Mouse (Mus musculus): ENCODE data around the gene 1700016D06Rik. TPM values are rescaled to one million over a fixed set of nuclear protein-coding genes. Genes with fewer than 3 reads are reported as not detected.

1700016D06Rik gene
- polyA plus RNA-seq (2014; fragmentation: Illumina TruSeq; extraction: RNeasy Lipid Tissue Mini Kit (QIAGEN cat#74804); ENCODE audit: low read depth, low replicate concordance), result 2.2 TPM

DNA sequence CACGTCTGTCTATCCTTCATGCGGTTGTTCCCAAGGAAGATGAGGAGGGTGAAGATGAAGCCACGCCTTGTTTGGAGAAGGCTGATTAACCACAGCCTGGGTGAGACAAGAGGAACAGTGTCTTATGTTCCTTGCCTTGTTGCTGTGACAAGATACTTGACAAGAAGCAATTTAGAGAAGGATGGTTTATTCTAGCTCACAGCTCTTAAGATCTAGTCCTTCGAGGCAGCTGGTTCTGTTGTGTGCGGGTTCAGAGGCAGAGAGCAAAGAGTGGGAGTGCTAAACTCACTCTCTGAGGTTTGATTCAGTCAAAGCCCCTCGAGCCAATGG lies at the start of gene 1700016D06Rik:
Gene 1700016D06Rik, minus strand, starts transcription at position 31 of the 330 bp plus-strand sequence.

DNA sequence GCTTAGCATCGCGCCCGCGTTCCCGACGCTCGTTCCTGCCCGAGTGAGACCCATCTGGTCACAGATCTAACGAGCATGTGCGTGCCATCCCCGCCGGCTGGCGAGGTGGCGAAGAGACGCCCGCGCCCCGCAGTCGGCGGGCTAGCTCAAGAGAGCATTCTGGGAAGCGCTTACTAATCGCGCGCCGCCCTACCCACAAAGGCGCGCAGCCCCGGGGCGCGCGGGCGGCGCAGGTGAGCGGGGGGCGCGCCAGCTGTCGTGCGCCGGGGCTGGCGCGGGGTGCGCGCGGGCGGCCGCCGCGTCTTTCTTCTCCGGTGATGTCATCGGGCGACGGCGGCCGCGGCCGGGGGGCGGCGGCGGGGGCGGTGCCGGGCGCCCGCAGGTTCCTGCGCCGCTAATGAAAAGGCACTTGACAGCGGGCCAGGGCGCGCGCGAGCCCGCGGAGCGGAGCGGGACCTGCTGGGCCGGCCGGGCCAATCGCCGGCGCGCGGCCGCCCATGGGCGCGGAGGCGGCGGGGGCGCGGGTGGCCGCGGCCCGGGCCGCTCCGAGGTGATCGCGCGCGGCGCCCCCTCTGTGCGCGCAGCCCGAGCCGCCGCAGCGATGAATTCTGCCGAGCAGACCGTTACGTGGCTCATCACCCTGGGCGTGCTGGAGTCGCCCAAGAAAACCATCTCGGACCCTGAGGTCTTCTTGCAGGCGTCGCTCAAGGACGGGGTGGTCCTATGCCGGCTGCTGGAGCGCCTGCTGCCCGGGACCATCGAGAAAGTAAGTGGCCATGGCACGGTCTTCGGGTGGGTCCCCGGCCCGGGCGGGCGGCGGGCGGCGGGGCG lies 27.0 kb upstream of the 1700016D06Rik start, which contains the start of gene Arhgef7:
Gene Arhgef7, plus strand, starts transcription at position 71 of the 831 bp plus-strand sequence.

DNA sequence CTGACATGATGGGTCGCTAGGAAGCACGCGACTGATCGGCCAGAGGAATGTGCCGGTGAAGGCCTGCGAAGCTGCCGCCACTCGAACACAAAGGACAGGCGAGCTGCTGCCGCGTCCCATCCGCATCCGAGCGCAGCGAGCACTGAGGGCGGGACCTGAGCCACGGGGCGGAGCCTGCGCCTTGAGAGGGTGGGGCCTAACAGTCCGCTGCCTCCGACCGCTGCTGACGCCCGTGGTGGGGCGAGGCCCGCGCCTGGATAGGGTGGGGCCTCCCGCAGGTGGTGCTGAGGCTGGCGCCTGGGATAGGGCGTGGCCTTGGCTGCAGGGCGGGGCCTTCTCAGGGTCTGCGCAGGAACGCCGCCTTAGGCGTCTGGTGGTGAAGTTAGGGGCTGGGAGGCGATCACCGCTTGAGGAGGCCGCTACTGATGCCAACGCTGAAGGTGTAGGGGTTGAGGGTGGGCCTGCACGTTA lies 65.2 kb downstream of the 1700016D06Rik start, which contains the start of gene Ankrd10:
Gene Ankrd10, minus strand, starts transcription at position 147 of the 471 bp plus-strand sequence.

Other genes with a start within 250 kb of the 1700016D06Rik start
- 29.8 TPM for gene Rab20, start 222.4 kb downstream of the 1700016D06Rik start, polyA plus RNA-seq (2014; fragmentation: Illumina TruSeq; extraction: RNeasy Lipid Tissue Mini Kit (QIAGEN cat#74804); ENCODE audit: low read depth, low replicate concordance)
- gene Naxd, start 203.6 kb downstream of the 1700016D06Rik start, polyA plus RNA-seq (2014; fragmentation: Illumina TruSeq; extraction: RNeasy Lipid Tissue Mini Kit (QIAGEN cat#74804); ENCODE audit: low read depth, low replicate concordance), result 130 TPM
- gene Cars2, start 150.3 kb downstream of the 1700016D06Rik start, polyA plus RNA-seq (2014; fragmentation: Illumina TruSeq; extraction: RNeasy Lipid Tissue Mini Kit (QIAGEN cat#74804); ENCODE audit: low read depth, low replicate concordance), result 28.5 TPM
- gene Ing1, start 145.5 kb downstream of the 1700016D06Rik start, polyA plus RNA-seq (2014; fragmentation: Illumina TruSeq; extraction: RNeasy Lipid Tissue Mini Kit (QIAGEN cat#74804); ENCODE audit: low read depth, low replicate concordance), result 41.3 TPM
- 40.2 TPM for gene Ankrd10, start 65.3 kb downstream of the 1700016D06Rik start, polyA plus RNA-seq (2014; fragmentation: Illumina TruSeq; extraction: RNeasy Lipid Tissue Mini Kit (QIAGEN cat#74804); ENCODE audit: low read depth, low replicate concordance)
- 26.5 TPM for gene Arhgef7, start 26.7 kb upstream of the 1700016D06Rik start, polyA plus RNA-seq (2014; fragmentation: Illumina TruSeq; extraction: RNeasy Lipid Tissue Mini Kit (QIAGEN cat#74804); ENCODE audit: low read depth, low replicate concordance)
- 2.9 TPM for gene Tex29, start 139.4 kb upstream of the 1700016D06Rik start, polyA plus RNA-seq (2014; fragmentation: Illumina TruSeq; extraction: RNeasy Lipid Tissue Mini Kit (QIAGEN cat#74804); ENCODE audit: low read depth, low replicate concordance)